Mouse (Mus musculus): ENCODE data around the gene Snx5. TPM values are rescaled to one million over a fixed set of nuclear protein-coding genes. Genes with fewer than 3 reads are reported as not detected.
A peak's percentile ranks its signal among the peaks of the same experiment; 100 is the strongest.

Snx5 gene
- polyA plus RNA-seq, 1 experiment from 2014 or later = 103 TPM

DNA sequence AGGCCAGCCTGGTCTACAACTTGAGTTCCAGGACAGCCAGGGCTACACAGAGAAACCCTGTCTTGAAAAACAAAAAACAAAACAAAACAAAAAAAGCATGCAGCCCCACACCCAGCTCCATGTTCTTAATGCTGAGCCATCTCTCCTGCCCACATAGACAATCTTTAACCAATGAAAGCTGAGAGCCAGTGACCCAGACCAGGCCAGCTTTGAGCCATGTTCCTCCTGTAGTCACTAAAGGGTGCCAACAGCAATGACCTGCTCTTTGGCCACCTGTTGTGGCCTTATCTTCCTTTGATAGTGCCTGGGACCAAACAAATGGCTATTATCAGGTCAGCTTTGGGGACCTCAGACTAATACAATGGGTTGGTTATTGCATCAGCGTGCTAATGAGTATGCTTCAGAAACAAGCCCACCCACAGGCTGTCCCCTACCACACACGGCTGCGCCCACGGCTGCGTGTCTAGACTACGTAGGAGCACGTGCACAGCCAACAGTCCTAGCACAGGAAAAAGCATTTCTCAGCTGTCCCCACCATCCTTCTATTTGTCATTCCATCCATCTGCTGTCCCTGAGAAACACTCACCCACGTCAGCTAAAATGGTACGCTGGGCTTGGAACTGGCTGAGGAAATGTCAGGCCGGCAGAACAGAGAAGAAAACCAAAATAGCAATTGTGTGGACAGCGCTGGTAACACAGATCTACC lies 21.0 kb upstream of the Snx5 start:
- ATAC-seq (ENCODE audit: low read depth) = no peak
- H3K4me3 ChIP-seq (ENCODE audit: low read length) = no peak overlapping the region
- H3K9me3 ChIP-seq (ENCODE audit: control insufficient read depth, low read length) = no peaks in the 10 kb centered on the region
- no peaks in the 10 kb centered on the region for H3K4me1 ChIP-seq (replicated peaks; ENCODE audit: control insufficient read depth, insufficient read depth, low read length)
- no peaks in the 10 kb centered on the region for H3K27me3 ChIP-seq (ENCODE audit: control insufficient read depth, insufficient read depth, low read depth, low read length)
- no peaks in the 10 kb centered on the region for H3K36me3 ChIP-seq (ENCODE audit: control insufficient read depth, insufficient read depth, low read length)
- H3K27ac ChIP-seq (ENCODE audit: low read length) = no peak overlapping the region
- 68% methylated on average over 11 of the region's 11 CpGs for WGBS
- H3K9ac ChIP-seq (ENCODE audit: low read length) = no peak overlapping the region
- H3K4me2 ChIP-seq (ENCODE audit: low read depth, low read length) = no peak overlapping the region

DNA sequence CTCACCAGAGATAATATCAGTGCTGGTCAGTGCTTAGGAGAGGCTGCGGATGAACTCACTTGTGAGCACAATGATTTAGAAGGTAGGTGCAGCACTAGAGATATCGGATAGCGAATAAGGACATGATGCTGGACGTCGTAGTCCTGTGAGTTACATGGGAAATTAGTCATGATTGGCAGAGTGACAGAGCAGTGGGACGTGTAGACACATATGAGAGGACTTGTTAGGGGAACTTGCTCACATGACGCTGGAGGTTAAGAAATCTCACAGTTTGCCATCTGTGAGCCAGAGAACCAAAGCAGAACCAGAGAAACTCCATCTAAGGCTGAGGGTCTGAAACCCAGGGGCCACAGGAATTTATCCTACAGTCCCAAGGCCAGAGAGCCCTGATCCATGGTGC lies 19.6 kb upstream of the Snx5 start:
- no peaks in the 10 kb centered on the region for H3K4me1 ChIP-seq (replicated peaks; ENCODE audit: control insufficient read depth, insufficient read depth, low read length)
- ATAC-seq (ENCODE audit: low read depth) = no peak
- no peaks in the 10 kb centered on the region for H3K9me3 ChIP-seq (ENCODE audit: control insufficient read depth, low read length)
- no peak overlapping the region for H3K4me3 ChIP-seq (ENCODE audit: low read length)
- no peak overlapping the region for H3K27ac ChIP-seq (ENCODE audit: low read length)
- no peak overlapping the region for H3K4me2 ChIP-seq (ENCODE audit: low read depth, low read length)
- WGBS = 81% methylated on average over 7 of the region's 7 CpGs
- H3K36me3 ChIP-seq (ENCODE audit: control insufficient read depth, insufficient read depth, low read length) = no peaks in the 10 kb centered on the region
- no peaks in the 10 kb centered on the region for H3K27me3 ChIP-seq (ENCODE audit: control insufficient read depth, insufficient read depth, low read depth, low read length)
- H3K9ac ChIP-seq (ENCODE audit: low read length) = no peak overlapping the region

DNA sequence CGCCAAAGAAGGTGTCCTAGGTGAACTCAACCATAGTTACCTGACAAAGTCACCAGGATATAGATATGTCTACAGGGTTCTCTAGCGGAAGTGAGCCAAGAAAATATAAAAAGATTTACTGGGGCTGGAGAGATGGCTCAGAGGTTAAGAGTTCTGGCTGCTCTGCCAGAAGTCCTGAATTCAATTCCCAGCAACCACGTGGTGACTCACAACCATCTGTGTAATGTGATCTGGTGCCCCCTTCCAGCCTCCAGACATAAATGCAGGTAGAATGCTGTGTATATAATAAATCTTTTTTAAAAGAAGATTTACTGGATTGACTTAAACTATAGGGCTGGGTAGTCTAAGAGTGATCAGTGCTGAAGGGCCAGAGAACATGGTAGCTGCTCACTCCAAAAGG lies 10.7 kb upstream of the Snx5 start:
- H3K27me3 ChIP-seq (ENCODE audit: control insufficient read depth, insufficient read depth, low read depth, low read length) = no peaks in the 10 kb centered on the region
- ATAC-seq (ENCODE audit: low read depth) = no peak
- 65% methylated on average over 3 of the region's 3 CpGs for WGBS
- H3K36me3 ChIP-seq (ENCODE audit: control insufficient read depth, insufficient read depth, low read length) = peaks cover 23% of the 10 kb centered on the region
- H3K4me3 ChIP-seq (ENCODE audit: low read length) = no peak overlapping the region
- H3K9me3 ChIP-seq (ENCODE audit: control insufficient read depth, low read length) = no peaks in the 10 kb centered on the region
- H3K9ac ChIP-seq (ENCODE audit: low read length) = no peak overlapping the region
- no peak overlapping the region for H3K4me2 ChIP-seq (ENCODE audit: low read depth, low read length)
- H3K27ac ChIP-seq (ENCODE audit: low read length) = no peak overlapping the region
- H3K4me1 ChIP-seq (replicated peaks; ENCODE audit: control insufficient read depth, insufficient read depth, low read length) = 0 out of 2 replicates have a peak, but pooled peaks cover 2% of the 10 kb centered on the region

DNA sequence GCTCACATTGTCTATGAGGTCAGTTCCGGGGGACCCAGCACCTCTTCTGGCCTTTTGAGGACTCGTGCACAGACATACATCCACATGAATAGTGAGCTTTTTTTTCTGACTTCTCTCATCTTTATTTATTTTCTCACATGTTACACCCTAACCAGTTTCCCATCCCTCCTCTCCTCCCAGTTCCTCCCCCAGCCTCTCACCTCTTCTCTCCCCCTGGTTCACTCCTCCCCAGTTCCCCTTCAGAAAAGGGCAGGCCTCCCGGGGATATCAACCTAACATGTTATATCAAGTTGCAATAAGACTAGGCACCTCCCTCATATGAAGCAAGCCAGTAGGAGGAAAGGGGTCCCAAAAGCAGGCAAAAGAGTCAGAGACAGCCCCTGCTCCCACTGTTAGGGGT lies 9.9 kb upstream of the Snx5 start:
- 72% methylated on average over 3 of the region's 3 CpGs for WGBS
- Histone ChIP-seq H3K27me3 (ENCODE audit: control insufficient read depth, insufficient read depth, low read depth, low read length) (no peaks in the 10 kb centered on the region), H3K27ac (ENCODE audit: low read length) (no peak overlapping the region), H3K9me3 (ENCODE audit: control insufficient read depth, low read length) (no peaks in the 10 kb centered on the region), H3K36me3 (ENCODE audit: control insufficient read depth, insufficient read depth, low read length) (peaks cover 23% of the 10 kb centered on the region), H3K4me2 (ENCODE audit: low read depth, low read length) (no peak overlapping the region), H3K9ac (ENCODE audit: low read length) (no peak overlapping the region), H3K4me3 (ENCODE audit: low read length) (no peak overlapping the region), H3K4me1 (replicated peaks; ENCODE audit: control insufficient read depth, insufficient read depth, low read length) (0 out of 2 replicates have a peak, but pooled peaks cover 2% of the 10 kb centered on the region)
- ATAC-seq (ENCODE audit: low read depth) = no peak

DNA sequence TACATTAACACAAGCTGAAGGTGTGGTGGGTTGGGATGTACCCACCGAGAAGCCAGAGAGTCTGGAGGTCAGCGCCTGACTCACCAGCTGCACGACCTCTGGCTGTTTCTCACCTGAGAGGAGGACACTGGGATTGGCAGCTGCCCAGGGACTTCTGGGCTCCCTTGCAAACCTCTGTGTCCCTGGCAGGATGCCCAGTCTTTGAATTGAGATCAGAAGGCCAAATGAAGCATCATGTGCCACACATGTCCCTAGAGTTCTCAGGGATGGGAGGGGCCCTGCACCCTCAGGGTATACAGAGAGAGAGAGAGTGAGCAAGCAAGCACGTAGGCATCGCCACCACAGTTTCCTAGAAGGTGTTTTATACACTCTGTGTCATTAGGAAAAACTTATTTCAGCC lies 9.0 kb upstream of the Snx5 start:
- peak; percentile 48 for ATAC-seq (ENCODE audit: low read depth)
- Histone ChIP-seq H3K4me2 (ENCODE audit: low read depth, low read length) (no peak overlapping the region), H3K4me1 (replicated peaks; ENCODE audit: control insufficient read depth, insufficient read depth, low read length) (peaks cover 4% of the 10 kb centered on the region; the same call in 1 of the 2 replicates), H3K36me3 (ENCODE audit: control insufficient read depth, insufficient read depth, low read length) (peaks cover 23% of the 10 kb centered on the region), H3K27me3 (ENCODE audit: control insufficient read depth, insufficient read depth, low read depth, low read length) (no peaks in the 10 kb centered on the region), H3K9ac (ENCODE audit: low read length) (no peak overlapping the region), H3K9me3 (ENCODE audit: control insufficient read depth, low read length) (no peaks in the 10 kb centered on the region), H3K27ac (ENCODE audit: low read length) (0 out of 2 replicates have a peak overlapping the region, but pooled peaks have one; percentile 10), H3K4me3 (ENCODE audit: low read length) (no peak overlapping the region)
- WGBS = 61% methylated on average over 5 of the region's 5 CpGs

DNA sequence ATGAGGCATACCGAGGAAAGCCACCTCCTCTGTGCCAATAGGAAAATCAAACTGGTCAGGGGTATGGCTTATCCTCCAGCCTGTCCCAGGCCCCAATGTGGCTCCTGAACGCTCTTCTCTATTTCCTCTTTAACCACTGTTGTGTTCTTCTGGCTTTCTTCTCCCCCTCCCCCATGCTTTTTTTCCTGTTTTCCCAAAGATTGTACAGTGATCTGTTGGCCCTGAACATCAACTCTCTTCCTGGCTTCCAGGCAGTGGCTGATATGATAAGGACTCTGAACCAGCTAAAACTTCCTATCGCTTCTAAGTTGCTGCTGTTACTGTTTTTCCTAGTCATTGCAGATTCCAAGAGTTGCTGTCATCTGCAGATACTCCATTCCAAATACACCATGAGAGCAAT lies 6.2 kb upstream of the Snx5 start:
- Histone ChIP-seq H3K4me1 (replicated peaks; ENCODE audit: control insufficient read depth, insufficient read depth, low read length) (peaks cover 17% of the 10 kb centered on the region), H3K4me3 (ENCODE audit: low read length) (no peak overlapping the region), H3K4me2 (ENCODE audit: low read depth, low read length) (no peak overlapping the region), H3K27ac (ENCODE audit: low read length) (no peak overlapping the region), H3K9ac (ENCODE audit: low read length) (no peak overlapping the region), H3K27me3 (ENCODE audit: control insufficient read depth, insufficient read depth, low read depth, low read length) (no peaks in the 10 kb centered on the region), H3K36me3 (ENCODE audit: control insufficient read depth, insufficient read depth, low read length) (peaks cover 23% of the 10 kb centered on the region), H3K9me3 (ENCODE audit: control insufficient read depth, low read length) (no peaks in the 10 kb centered on the region)
- 85% methylated on average over 3 of the region's 3 CpGs for WGBS
- no peak for ATAC-seq (ENCODE audit: low read depth)

DNA sequence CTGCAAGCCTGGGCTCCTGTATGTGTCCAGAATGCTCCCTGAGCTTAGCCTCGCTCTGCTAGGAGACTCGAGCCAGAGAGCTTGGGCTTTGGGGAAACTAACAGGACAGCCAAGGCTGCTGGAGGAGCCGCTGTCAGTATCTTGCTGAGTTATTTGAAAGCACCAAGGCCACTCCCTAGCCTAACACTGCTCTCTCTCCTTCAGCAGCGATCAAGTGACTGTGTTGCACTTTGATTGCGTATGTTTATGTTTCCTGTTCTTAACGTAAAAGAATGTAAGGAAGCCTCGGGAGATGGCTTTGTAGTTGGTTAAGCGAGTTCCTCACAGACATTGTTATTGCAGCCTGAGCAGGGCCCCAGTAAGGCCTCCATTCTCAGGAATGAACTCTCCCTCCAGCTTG lies 4.0 kb upstream of the Snx5 start:
- ATAC-seq (ENCODE audit: low read depth) = no peak
- 31% methylated on average over 8 of the region's 8 CpGs for WGBS
- H3K4me1 ChIP-seq (replicated peaks; ENCODE audit: control insufficient read depth, insufficient read depth, low read length) = peaks cover 19% of the 10 kb centered on the region
- peak overlapping the region; percentile 41 for H3K9ac ChIP-seq (ENCODE audit: low read length)
- H3K36me3 ChIP-seq (ENCODE audit: control insufficient read depth, insufficient read depth, low read length) = peaks cover 19% of the 10 kb centered on the region
- H3K4me3 ChIP-seq (ENCODE audit: low read length) = no peak overlapping the region
- H3K27me3 ChIP-seq (ENCODE audit: control insufficient read depth, insufficient read depth, low read depth, low read length) = no peaks in the 10 kb centered on the region
- no peak overlapping the region for H3K4me2 ChIP-seq (ENCODE audit: low read depth, low read length)
- peak overlapping the region; percentile 35 for H3K27ac ChIP-seq (ENCODE audit: low read length)
- H3K9me3 ChIP-seq (ENCODE audit: control insufficient read depth, low read length) = no peaks in the 10 kb centered on the region

DNA sequence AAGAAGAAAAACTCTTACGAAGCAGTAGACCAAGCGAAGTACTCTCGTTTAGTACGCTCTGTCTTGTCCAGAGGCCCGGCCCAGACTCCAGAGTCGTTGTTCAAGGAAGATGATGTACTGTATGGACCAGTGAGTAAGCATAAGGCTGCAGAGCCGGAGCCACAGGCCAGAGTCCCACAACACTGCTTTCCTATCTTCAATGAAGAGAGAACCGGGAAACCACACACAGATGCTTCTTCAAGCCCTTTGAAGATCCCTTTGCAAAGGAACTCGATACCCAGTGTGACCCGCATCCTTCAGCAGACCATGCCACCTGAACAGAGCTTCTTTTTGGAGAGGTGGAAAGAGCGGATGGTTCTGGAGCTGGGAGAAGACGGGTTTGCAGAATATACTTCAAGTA lies 1.4 kb upstream of the Snx5 start:
- peak overlapping the region; percentile 21; the same call in 1 of the 2 replicates for H3K9ac ChIP-seq (ENCODE audit: low read length)
- peaks cover 35% of the 10 kb centered on the region for H3K4me1 ChIP-seq (replicated peaks; ENCODE audit: control insufficient read depth, insufficient read depth, low read length)
- H3K27me3 ChIP-seq (ENCODE audit: control insufficient read depth, insufficient read depth, low read depth, low read length) = no peaks in the 10 kb centered on the region
- 85% methylated on average over 12 of the region's 12 CpGs for WGBS
- no peaks in the 10 kb centered on the region for H3K9me3 ChIP-seq (ENCODE audit: control insufficient read depth, low read length)
- H3K4me2 ChIP-seq (ENCODE audit: low read depth, low read length) = no peak overlapping the region
- no peak overlapping the region for H3K4me3 ChIP-seq (ENCODE audit: low read length)
- peaks cover 3% of the 10 kb centered on the region for H3K36me3 ChIP-seq (ENCODE audit: control insufficient read depth, insufficient read depth, low read length)
- no peak overlapping the region for H3K27ac ChIP-seq (ENCODE audit: low read length)
- no peak for ATAC-seq (ENCODE audit: low read depth)

DNA sequence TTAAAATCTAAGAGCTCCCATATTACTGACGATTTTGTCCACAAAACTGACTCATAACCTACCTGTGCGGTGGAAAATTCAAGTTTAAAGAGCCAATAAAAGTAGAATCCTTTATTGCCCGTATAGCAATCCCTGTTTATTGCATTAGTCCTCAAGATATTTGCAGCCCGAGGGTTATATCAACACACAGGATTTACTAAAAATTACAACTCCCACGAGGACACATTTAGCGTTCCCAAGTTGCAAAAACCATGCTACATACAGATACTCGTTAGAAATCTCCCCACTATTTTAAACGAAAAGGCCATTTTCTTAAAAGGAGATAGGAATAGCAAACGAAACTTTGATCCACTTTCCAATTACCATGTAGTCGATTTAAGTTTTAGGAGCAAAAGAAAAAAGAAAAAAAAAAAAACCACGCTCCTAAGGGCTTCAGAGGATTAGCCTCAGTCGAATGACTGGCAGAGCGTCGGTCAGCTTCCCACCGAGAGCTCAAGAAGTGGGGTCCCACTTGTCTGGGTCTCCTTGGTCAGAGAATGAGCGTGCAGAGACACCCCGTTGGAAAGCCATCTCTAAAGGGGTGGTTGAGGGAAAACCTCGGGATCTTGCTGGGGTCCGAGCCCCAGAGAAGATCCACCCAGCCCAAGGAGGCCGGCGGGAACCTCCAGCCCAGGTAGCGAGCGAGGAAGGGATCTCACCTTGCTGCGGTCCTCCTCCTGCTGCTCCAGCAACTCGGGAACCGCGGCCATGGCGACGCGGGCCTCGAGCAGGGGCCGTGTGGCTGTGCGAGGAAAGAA lies 829 bp downstream of the Snx5 start:
- Histone ChIP-seq H3K4me3 (ENCODE audit: low read length) (peak overlapping the region; percentile 92), H3K9me3 (ENCODE audit: control insufficient read depth, low read length) (no peaks in the 10 kb centered on the region), H3K4me1 (replicated peaks; ENCODE audit: control insufficient read depth, insufficient read depth, low read length) (peaks cover 47% of the 10 kb centered on the region), H3K9ac (ENCODE audit: low read length) (peak overlapping the region; percentile 94), H3K27me3 (ENCODE audit: control insufficient read depth, insufficient read depth, low read depth, low read length) (no peaks in the 10 kb centered on the region), H3K4me2 (ENCODE audit: low read depth, low read length) (peak overlapping the region; percentile 72), H3K27ac (ENCODE audit: low read length) (peak overlapping the region; percentile 98), H3K36me3 (ENCODE audit: control insufficient read depth, insufficient read depth, low read length) (no peaks in the 10 kb centered on the region)
- ATAC-seq (ENCODE audit: low read depth) = peak; percentile 5; the same call in 1 of the 2 replicates
- 0% methylated on average over 28 of the region's 33 CpGs for WGBS

Data from lung, embryonic 16.5 days (tissue).